Mouse (Mus musculus) E14TG2a.4 (cell line): ENCODE data around the gene Rhot1.

Experiments
- CTCF ChIP-seq: conservative IDR thresholded peaks from 2 replicates; pipeline ENCODE4 v1.5.1; 2014; ENCODE audit warnings: low read length
- NANOG ChIP-seq: IDR thresholded peaks from 2 replicates; pipeline ENCODE4 v1.6.1; 2014; ENCODE audit warnings: borderline replicate concordance, low read length, mixed read lengths

- TF ChIP-seq CTCF = no peak
- no peak for TF ChIP-seq NANOG
Measured at GRCm38 (mm10) chr11:80289701-80290445, 81.1 kb downstream of the Rhot1 start.
